Mouse (Mus musculus) cerebellum, adult 11 months (tissue): ENCODE data around the gene Ndufaf2.

Experiments used
- DNase-seq: peaks from one replicate; pipeline ENCODE4 v3.0.0; 2022

Gene Ndufaf2

GRCm38 (mm10) chr13:108138403-108138977 is 19.9 kb downstream of the Ndufaf2 start:
- no peak for DNase-seq

DNA sequence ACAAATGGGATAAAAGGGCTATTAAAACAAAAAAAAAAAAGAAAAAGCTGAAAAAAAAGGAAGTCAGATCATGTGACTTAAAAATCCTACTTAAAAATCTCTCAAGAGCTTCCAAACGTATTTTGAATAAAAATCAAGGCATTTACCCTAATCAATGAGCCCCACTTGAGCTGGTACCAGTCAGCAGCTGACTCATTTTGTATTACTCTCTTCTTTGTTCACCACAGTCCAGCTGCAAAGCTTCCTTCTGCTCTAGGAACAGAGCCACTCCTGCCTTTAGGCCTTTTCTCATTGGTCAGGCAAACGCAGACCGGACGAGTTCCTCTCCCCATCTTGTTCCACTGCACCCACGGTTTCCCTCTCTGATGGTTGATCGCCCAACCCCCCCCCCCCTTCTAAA is 22.8 kb downstream of the Ndufaf2 start:
- no peak for DNase-seq

GRCm38 (mm10) chr13:108132031-108132819 is 26.2 kb downstream of the Ndufaf2 start:
- no peak for DNase-seq

- no peak for DNase-seq
Measured at GRCm38 (mm10) chr13:108130737-108131136, 27.7 kb downstream of the Ndufaf2 start.

DNA sequence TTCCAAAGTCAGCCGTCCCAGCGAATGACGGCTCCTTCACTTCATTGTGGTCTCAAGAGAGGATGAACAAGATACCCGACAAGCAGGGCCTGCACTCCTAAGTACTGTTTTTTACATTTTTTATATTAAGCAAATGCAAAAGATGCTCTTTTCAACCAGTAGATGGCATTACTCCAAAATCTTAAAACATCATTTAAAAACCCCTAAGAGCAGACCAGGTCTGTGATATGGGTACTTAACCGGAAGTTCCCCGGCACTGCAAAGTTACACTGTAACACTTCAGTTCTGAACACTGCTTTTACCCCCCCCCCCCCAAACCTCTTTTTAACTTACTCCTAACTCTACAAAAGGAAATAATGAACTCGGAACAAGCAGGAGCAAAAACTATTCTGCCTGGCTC is 29.4 kb downstream of the Ndufaf2 start:
- DNase-seq: no peak

- no peak for DNase-seq
Measured at GRCm38 (mm10) chr13:108127883-108128282, 30.5 kb downstream of the Ndufaf2 start.

DNA sequence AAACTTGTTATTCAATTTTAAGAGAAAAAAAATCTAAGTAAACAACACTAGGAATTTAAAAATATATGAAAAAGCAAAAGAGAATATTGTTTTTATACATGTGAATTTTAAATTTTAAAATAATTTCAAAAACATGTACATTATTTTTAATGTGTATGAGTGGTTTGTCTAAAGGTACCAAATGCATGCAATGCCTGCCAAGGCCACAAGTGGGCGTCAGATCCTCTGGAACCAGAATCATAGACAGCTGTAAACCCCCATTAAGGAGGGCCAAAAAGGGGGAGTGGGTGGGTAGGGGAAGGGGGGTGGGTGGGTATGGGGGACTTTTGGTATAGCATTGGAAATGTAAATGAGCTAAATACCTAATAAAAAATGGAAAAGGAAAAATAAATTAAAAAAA is 31.3 kb downstream of the Ndufaf2 start:
- peak; percentile 12 for DNase-seq

GRCm38 (mm10) chr13:108126246-108126645 is 32.2 kb downstream of the Ndufaf2 start:
- DNase-seq: no peak

DNA sequence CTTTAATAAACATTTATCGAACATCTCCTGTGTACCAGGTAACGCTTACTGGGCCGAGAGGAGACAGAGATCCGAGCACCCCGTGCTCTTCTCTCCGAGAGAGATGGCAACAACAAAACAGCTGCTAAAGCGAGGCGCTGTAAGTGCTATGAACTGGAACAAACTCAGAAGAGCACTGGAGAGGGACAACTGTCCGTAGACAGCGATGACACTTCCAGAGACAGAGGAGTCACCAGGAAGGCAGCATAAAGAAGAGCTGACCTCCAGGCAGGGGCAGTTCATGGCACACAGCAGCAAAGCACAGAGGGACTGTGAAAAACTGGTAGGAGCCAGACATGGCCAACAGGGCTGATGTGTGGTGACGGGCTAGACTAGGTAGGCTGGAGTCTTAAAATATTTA is 34.3 kb downstream of the Ndufaf2 start:
- no peak for DNase-seq

GRCm38 (mm10) chr13:108123109-108123723 is 35.2 kb downstream of the Ndufaf2 start:
- DNase-seq: no peak

- no peak for DNase-seq
Measured at GRCm38 (mm10) chr13:108119411-108120310, 38.8 kb downstream of the Ndufaf2 start.

GRCm38 (mm10) chr13:108118188-108118587 is 40.2 kb downstream of the Ndufaf2 start:
- DNase-seq: no peak

DNA sequence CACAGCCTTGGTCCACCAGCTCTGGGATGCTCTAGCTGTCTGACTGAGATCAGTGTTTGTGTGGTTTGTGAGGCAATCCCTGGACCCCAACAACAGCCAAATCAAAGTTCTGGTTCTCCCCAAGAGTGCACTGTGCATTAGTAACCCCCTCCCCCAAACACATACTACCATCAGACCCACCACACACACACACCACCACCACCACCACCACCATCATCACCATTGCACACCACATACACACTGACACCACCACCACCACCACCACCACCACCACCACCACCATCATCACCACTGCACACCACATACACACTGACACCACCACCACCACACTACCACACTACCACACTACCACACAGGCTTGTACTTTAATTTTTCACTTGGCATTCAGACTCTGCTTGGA is 40.8 kb downstream of the Ndufaf2 start:
- DNase-seq: no peak

DNA sequence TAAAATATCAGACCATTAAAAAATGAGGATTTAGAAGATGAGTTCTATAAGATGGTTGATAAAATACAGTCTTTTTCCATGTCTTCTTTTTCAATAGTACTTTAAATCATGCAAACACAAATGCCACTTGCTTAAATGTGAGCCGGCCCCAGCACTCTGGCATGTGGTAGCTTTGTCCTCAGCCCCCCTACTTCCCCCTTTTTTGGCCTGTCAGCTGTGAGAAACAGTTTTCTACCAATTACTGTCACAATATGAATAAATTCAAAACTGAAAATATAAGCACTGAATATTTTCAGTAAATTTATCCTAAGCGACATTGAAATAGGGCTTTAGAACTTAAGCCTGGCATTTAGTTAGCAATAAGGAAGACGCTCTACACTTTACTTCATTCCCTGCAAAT is 44.2 kb downstream of the Ndufaf2 start:
- no peak for DNase-seq

GRCm38 (mm10) chr13:108113536-108113935 is 44.9 kb downstream of the Ndufaf2 start:
- no peak for DNase-seq

DNA sequence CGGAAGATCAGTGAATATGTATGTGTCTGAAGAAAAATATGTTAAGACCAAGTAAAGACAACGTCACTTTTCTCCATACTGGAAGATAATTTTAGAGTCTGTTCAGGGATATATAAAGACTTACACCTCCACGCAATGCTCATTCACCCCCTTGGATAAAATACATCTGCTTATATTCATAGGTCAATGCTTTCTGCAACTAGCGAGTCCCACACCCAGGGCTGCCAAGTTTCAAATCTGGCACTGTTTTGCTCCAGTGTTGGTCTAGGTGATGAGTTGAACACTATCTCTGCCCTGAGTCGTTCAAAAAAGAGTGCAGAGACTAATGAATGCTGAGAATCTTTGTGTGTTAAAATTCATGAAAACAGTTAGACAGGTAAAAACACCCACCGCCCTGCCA is 47.5 kb downstream of the Ndufaf2 start:
- DNase-seq: no peak

- DNase-seq: no peak
Measured at GRCm38 (mm10) chr13:108100700-108101099, 57.7 kb downstream of the Ndufaf2 start.

- DNase-seq: no peak
Measured at GRCm38 (mm10) chr13:108096446-108096845, 62.0 kb downstream of the Ndufaf2 start.

GRCm38 (mm10) chr13:108095617-108096016 is 62.8 kb downstream of the Ndufaf2 start:
- DNase-seq: peak; percentile 85

DNA sequence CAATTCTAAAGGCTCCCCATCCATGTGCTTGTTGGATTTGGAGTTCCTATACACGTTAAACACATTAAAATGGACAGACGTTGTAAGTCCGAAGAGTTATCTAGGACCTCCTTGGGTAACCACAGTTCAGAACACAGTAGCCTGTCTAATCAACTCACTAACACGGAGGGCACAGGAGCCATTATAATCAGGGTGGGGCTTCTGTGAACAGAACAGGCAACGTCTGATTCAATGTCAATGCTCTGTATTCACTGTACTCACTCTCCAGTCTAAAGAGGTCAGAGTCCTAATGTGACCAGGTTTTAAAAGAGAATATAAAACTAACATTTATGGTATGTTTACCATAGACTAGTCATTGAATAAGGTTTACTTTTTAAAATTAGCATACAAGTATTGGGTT is 63.7 kb downstream of the Ndufaf2 start:
- DNase-seq: no peak

DNA sequence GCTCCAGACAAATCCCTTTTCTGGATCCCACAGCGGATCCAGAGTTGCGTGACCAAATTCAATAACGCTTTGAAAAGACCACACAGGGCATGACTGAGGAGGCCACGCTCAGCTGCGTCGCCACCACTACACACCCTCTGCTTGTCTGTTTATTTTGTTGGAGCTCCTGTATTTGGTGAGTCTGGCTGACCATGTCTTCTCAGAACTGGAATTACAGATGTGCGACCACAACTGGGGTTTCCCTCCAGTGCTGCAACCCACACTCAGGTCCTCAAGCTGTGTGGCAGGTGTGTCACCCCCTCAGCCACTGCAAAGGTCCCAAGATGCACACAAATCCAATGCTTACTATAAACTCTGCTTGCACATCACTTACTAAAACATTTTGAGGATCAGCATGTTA is 66.1 kb downstream of the Ndufaf2 start:
- DNase-seq: no peak

- DNase-seq: no peak
Measured at GRCm38 (mm10) chr13:108086724-108087123, 71.7 kb downstream of the Ndufaf2 start.

DNA sequence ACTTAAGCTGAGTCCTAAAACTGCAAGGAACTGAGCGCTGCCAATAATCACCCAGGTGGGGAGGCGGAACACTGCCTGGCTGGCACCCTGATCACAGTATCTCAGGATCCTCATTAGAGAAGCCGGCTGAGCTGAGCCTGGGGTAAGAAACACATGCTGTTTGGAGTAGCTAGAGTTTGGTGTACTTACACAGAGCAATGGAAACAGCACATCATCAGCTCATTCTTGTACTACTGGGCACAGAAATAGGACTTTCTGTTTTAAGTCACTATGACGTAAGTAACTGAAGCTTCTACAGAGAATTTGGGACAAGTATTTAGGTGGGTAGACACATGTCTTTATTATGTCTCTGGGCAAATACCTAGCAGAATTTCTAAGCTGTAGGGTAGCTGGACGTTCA is 72.4 kb downstream of the Ndufaf2 start:
- no peak for DNase-seq
